Mouse (Mus musculus) forebrain, embryonic 14.5 days (tissue): ENCODE data around the gene Sord. TPM values are rescaled to one million over a fixed set of nuclear protein-coding genes. Genes with fewer than 3 reads are reported as not detected.

Source experiments
- polyA plus RNA-seq: library from polyadenylated mRNA; unstranded; fragments of >200 nt; fragmentation: Nextera tagmentation; extraction: Ambion mirVana; gene quantifications from 2 replicates; pipeline ENCODE4 v1.2.1, GENCODE M21; 2014

The Sord gene
- polyA plus RNA-seq, 1 experiment from 2014 or later, result 19.7 TPM

Other genes with a start within 250 kb of the Sord start
- gene Eif3j1, start 206.2 kb upstream of the Sord start, polyA plus RNA-seq, result 9.7 and 9.9 TPM in 2 replicates
- 8.2 and 9.6 TPM in 2 replicates for gene Spg11, start 116.4 kb upstream of the Sord start, polyA plus RNA-seq
- gene B2m, start 87.1 kb upstream of the Sord start, polyA plus RNA-seq, result 89.8 and 92.2 TPM in 2 replicates
- gene Trim69, start 74.0 kb upstream of the Sord start, polyA plus RNA-seq, result not detected in 2 replicates
- gene Patl2, start 48.6 kb upstream of the Sord start, polyA plus RNA-seq, result not detected in 2 replicates
- gene Terb2, start 48.5 kb upstream of the Sord start, polyA plus RNA-seq, result not detected in 2 replicates
- gene Duox2, start 63.7 kb downstream of the Sord start, polyA plus RNA-seq, result not detected in 2 replicates
- gene Duoxa2, start 64.2 kb downstream of the Sord start, polyA plus RNA-seq, result not detected in 2 replicates
- gene Duoxa1, start 79.0 kb downstream of the Sord start, polyA plus RNA-seq, result not detected in 2 replicates
- 0.06 TPM in 1 of 2 replicates, not detected in the other for gene Duox1, start 80.9 kb downstream of the Sord start, polyA plus RNA-seq
- 9.7 and 12.4 TPM in 2 replicates for gene Shf, start 134.4 kb downstream of the Sord start, polyA plus RNA-seq
- not detected in 2 replicates for gene Slc28a2, start 191.7 kb downstream of the Sord start, polyA plus RNA-seq